Mouse (Mus musculus) C2C12 (cell line): ENCODE measurements at regions not wholly inside any gene's neighbourhood (a gene's known extent, or its start where the extent isn't known, plus 50 kb on each side); places are given as distances from the start of the nearest gene placed in this dataset. TPM values are rescaled to one million over a fixed set of nuclear protein-coding genes. Genes with fewer than 3 reads are reported as not detected.

Experiments
- H3K27me3 ChIP-seq: one replicate; pipeline ENCODE4 v1.6.1; 2011; ENCODE audit not compliant: control insufficient read depth, insufficient read depth, insufficient read length
- H3K36me3 ChIP-seq: one replicate; pipeline ENCODE4 v1.6.1; 2011; ENCODE audit not compliant: control insufficient read depth, insufficient read depth
- H3K4me3 ChIP-seq: one replicate; pipeline ENCODE4 v1.5.1; 2011; ENCODE audit warnings: mild to moderate bottlenecking, control low read depth; ENCODE audit not compliant: poor library complexity, insufficient read depth, severe bottlenecking
- H3K79me2 ChIP-seq: one replicate; pipeline ENCODE4 v1.6.1; 2011; ENCODE audit not compliant: control insufficient read depth, insufficient read depth
- H3K79me3 ChIP-seq: one replicate; pipeline ENCODE4 v1.6.1; 2011; ENCODE audit warnings: low read depth, control low read depth
- H3ac ChIP-seq: one replicate; pipeline ENCODE3; 2011; ENCODE audit warnings: low read depth; ENCODE audit not compliant: control insufficient read depth, insufficient read length
- CEBPB ChIP-seq: IDR thresholded peaks from one replicate; pipeline ENCODE4 v1.6.1; 2011; ENCODE audit warnings: low read depth, mild to moderate bottlenecking, control low read depth, moderate library complexity
- CTCF ChIP-seq: IDR thresholded peaks from one replicate; pipeline ENCODE4 v1.5.1; 2011; ENCODE audit not compliant: control insufficient read depth, insufficient read depth, insufficient read length
- FOSL1 ChIP-seq: IDR thresholded peaks from one replicate; pipeline ENCODE4 v1.8.0; 2011; ENCODE audit warnings: mild to moderate bottlenecking, low read length; ENCODE audit not compliant: poor library complexity, insufficient read depth, severe bottlenecking
- MAX ChIP-seq: IDR thresholded peaks from one replicate; pipeline ENCODE4 v1.6.1; 2011; ENCODE audit warnings: mild to moderate bottlenecking, control low read depth
- MYOD1 ChIP-seq: IDR thresholded peaks from one replicate; pipeline ENCODE4 v1.6.1; 2011; ENCODE audit warnings: low read depth; ENCODE audit not compliant: control insufficient read depth, insufficient read length
- MYOG ChIP-seq: IDR thresholded peaks from one replicate; pipeline ENCODE4 v1.6.1; 2011; ENCODE audit not compliant: control insufficient read depth, insufficient read length; ENCODE audit errors: extremely low read depth
- USF1 ChIP-seq: IDR thresholded peaks from one replicate; pipeline ENCODE4 v1.6.1; 2011; ENCODE audit warnings: low read depth, mild to moderate bottlenecking, control low read depth, moderate library complexity
- microRNA-seq: library from miRNA; unstranded; fragments of <30 nt; microRNA quantifications from one replicate; pipeline ENCODE4, GENCODE M21; 2019; ENCODE audit warnings: borderline microRNAs expressed

DNA sequence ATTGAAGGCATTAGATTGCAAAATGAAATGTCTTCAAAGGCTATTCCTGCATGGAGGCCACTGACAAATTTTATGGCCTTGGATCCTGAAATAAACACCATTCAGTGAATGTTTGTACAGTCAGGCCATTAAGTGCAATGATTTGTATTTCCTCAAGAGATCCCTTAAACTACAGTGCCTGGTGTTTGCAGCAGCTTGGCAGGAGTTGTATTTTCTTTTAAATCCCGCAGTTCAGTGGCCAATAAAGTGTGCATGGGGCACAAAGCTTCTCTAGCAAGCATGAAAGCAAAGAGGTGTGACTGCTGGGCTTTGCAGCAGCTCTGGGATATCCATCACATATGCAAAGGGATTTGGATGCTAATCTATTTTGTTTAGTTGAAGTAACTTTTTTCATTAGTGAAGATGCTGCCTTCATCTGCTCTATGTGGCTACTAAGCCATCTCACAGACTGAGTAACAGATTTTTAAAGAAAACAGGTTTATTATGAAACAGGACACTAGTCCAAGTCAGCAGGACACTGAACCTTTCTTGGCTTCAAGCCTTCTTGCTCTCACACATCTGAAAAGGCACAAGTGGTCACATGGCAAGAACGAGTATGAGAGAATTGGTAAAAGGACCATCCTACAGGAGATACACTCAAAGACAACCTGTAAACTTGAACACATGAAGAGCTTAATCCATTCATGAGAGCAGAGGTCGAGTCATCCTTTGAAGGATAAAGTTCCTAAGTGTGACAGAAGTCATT, 102.2 kb upstream of the Tusc1 start:
- TF ChIP-seq USF1 (no peak), FOSL1 (no peak), MYOD1 (no peak)

DNA sequence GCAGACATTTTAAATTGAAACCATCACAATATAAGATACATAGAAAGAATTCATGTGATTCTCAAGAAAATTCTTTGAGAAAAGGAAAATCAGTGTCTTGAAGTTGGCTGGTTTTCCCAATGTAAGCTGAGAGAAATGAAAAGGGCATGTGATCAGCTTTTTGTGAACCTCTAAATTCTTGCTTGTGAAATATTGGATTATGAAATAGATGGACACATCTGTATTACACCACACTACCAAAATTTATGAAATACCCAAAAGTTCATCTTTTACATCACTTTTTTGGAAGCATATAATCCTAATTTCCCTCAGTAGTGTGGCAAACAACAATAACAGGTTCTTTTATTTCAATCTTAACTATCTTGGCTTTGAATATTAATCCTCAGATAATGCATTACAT, 77.4 kb upstream of the Tusc1 start:
- H3K79me2 ChIP-seq, result no peaks in the 10 kb centered on the region
- H3K79me3 ChIP-seq, result no peaks in the 10 kb centered on the region
- no peak overlapping the region for H3K4me3 ChIP-seq
- H3K36me3 ChIP-seq, result no peaks in the 10 kb centered on the region
- no peaks in the 10 kb centered on the region for H3K27me3 ChIP-seq
- TF ChIP-seq MYOG, result no peak
- TF ChIP-seq CTCF, result no peak
- no peak for TF ChIP-seq CEBPB
- TF ChIP-seq USF1, result no peak
- no peak for TF ChIP-seq MYOD1
- no peak for TF ChIP-seq FOSL1
- TF ChIP-seq MAX, result no peak
- H3ac ChIP-seq, result no peak overlapping the region

More for the DNA sequence above, 102.2 kb upstream of the Tusc1 start:
- Histone ChIP-seq H3K27me3 (no peaks in the 10 kb centered on the region), H3K79me2 (no peaks in the 10 kb centered on the region), H3K36me3 (no peaks in the 10 kb centered on the region), H3K4me3 (no peak overlapping the region), H3K79me3 (no peaks in the 10 kb centered on the region), H3ac (no peak overlapping the region)

DNA sequence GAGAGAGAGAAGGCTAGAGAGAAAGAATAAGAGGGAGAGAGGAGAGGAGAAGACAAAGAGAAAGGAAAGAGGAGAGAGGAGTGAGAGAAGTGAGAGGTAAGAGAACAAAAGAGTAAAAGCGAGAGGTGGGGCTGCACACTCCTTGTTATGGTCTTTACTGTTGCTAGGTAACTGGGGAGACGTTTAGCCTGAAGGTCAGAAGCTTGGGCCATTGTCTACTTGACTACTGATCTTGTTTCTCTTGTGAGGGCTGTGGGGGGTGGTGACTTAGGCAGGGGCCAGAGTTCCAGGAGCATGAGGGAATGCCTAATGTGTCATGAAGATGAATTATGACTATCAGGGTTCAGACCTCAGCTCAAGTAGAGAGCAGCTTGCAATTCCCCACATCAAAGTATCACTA, 71.6 kb upstream of the Tusc1 start:
- Histone ChIP-seq H3K36me3 (no peaks in the 10 kb centered on the region), H3K4me3 (no peak overlapping the region), H3K79me2 (no peaks in the 10 kb centered on the region), H3K27me3 (no peaks in the 10 kb centered on the region), H3ac (no peak overlapping the region), H3K79me3 (no peaks in the 10 kb centered on the region)
- TF ChIP-seq FOSL1, result no peak
- no peak for TF ChIP-seq USF1
- no peak for TF ChIP-seq CEBPB
- TF ChIP-seq MYOG, result no peak
- no peak for TF ChIP-seq MYOD1
- TF ChIP-seq CTCF, result no peak
- no peak for TF ChIP-seq MAX

DNA sequence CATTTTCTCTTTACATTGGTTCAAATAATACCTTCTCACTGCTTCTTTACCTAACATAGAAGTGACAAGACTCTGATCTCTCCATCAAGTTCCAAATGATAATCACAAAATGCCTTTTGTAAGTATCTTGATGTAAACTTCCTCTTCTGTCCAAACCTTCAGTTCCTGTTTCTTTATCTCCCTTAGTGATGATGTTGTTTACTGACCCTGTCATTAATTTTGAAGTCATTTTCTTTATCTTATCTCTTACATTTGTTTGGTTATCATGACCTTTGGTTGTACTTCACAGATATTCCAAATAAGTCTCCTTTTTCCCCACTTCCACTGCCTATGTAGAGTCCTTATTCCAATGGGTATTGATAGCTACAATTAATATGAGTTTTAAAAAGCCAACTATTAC, 65.3 kb upstream of the Tusc1 start:
- Histone ChIP-seq H3K27me3 (no peaks in the 10 kb centered on the region), H3ac (no peak overlapping the region), H3K79me3 (no peaks in the 10 kb centered on the region), H3K4me3 (no peak overlapping the region), H3K36me3 (no peaks in the 10 kb centered on the region), H3K79me2 (no peaks in the 10 kb centered on the region)
- TF ChIP-seq CEBPB (no peak), FOSL1 (no peak), USF1 (no peak), MYOG (no peak), CTCF (no peak), MAX (no peak), MYOD1 (no peak)

Small RNA genes in the stretch of these regions (microRNA-seq; reads per million reads assigned to microRNA genes)
- not detected for gene Gm22619
